Mouse (Mus musculus) liver, embryonic 11.5 days (tissue): ENCODE results near the gene Gtpbp4. TPM values are rescaled to one million over a fixed set of nuclear protein-coding genes. Genes with fewer than 3 reads are reported as not detected.

ENCODE experiments used
- ATAC-seq: fragments of 200-750 bp; cut with Nextera tagmentation; replicated peaks from 2 replicates; pipeline ENCODE4 v1.8.0; 2017; ENCODE audit warnings: moderate number of reproducible peaks, mild to moderate bottlenecking, moderate TSS enrichment, moderate library complexity; ENCODE audit not compliant: low FRiP score
- DNase-seq: peaks from one replicate; pipeline ENCODE4 v3.0.0-alpha.2; 2017; ENCODE audit warnings: low spot score
- H3K27ac ChIP-seq: fragments of 300-500 bp; sonication (generic); 2 replicates; pipeline ENCODE4 v1.5.1; 2014; ENCODE audit warnings: mild to moderate bottlenecking, low read depth, low read length, control low read depth
- H3K27me3 ChIP-seq: fragments of 300-500 bp; sonication (generic); replicated peaks from 2 replicates; pipeline ENCODE4 v1.6.1; 2014; ENCODE audit warnings: low read length, mixed read lengths; ENCODE audit not compliant: control insufficient read depth, insufficient read depth
- H3K36me3 ChIP-seq: fragments of 300-500 bp; sonication (generic); 2 replicates; pipeline ENCODE4 v1.6.1; 2014; ENCODE audit warnings: mild to moderate bottlenecking, low read length, moderate library complexity, mixed read lengths; ENCODE audit not compliant: control insufficient read depth, insufficient read depth
- H3K4me1 ChIP-seq: fragments of 300-500 bp; sonication (generic); replicated peaks from 2 replicates; pipeline ENCODE4 v1.6.1; 2014; ENCODE audit warnings: low read length, mixed read lengths; ENCODE audit not compliant: control insufficient read depth, insufficient read depth
- H3K4me2 ChIP-seq: fragments of 300-500 bp; sonication (generic); 2 replicates; pipeline ENCODE4 v1.6.1; 2014; ENCODE audit warnings: mild to moderate bottlenecking, control low read depth, moderate library complexity
- H3K4me3 ChIP-seq: fragments of 300-500 bp; sonication (generic); 2 replicates; pipeline ENCODE4 v1.5.1; 2014; ENCODE audit warnings: low read depth, low read length, control low read depth
- H3K9ac ChIP-seq: fragments of 300-500 bp; sonication (generic); 2 replicates; pipeline ENCODE4 v1.6.1; 2014; ENCODE audit warnings: low read depth, low read length, control low read depth
- H3K9me3 ChIP-seq: fragments of 300-500 bp; sonication (generic); 2 replicates; pipeline ENCODE4 v1.6.1; 2016; ENCODE audit warnings: low read length, inconsistent platforms, mixed read lengths; ENCODE audit not compliant: control insufficient read depth
- WGBS: fragments of 180-500 bp; shearing (Covaris S2); extraction: QIAGEN DNeasy Blood & Tissue Kit; methylation state at CpG from one replicate; pipeline ENCODE4 v1.1.7; 2014; 5-methylcytosine and 5-hydroxymethylcytosine counted together
- polyA plus RNA-seq: library from polyadenylated mRNA; unstranded; fragments of >200 nt; fragmentation: Nextera tagmentation; extraction: Ambion mirVana; gene quantifications from 2 replicates; pipeline ENCODE4 v1.2.1, GENCODE M21; 2014

Gene Gtpbp4
- 108 and 109 TPM in 2 replicates for polyA plus RNA-seq

- peak within 1 kb of the TSS; percentile 83 for H3K4me2 ChIP-seq
- under 1% methylated on average over 51 of the region's 51 CpGs for WGBS
- peaks cover 12% of the 10 kb centered on the region; the same call in 1 of the 2 replicates for H3K4me1 ChIP-seq
- no peaks in the 10 kb centered on the region for H3K27me3 ChIP-seq
- H3K27ac ChIP-seq: peak within 1 kb of the TSS; percentile 80
- DNase-seq (peak; percentile 93), ATAC-seq (peak; percentile 96)
- H3K36me3 ChIP-seq: peaks cover 4% of the 10 kb centered on the region; the same call in 1 of the 2 replicates
- no peaks in the 10 kb centered on the region for H3K9me3 ChIP-seq
- H3K4me3 ChIP-seq: peak within 1 kb of the TSS; percentile 87
- H3K9ac ChIP-seq: peak within 1 kb of the TSS; percentile 81
These were observed at the start of gene Gtpbp4 for GRCm38 (mm10) chr13:8995990-8996786. Gene Gtpbp4 (minus strand): TSS chr13:8996083.

- Histone ChIP-seq H3K9me3 (no peaks in the 10 kb centered on the region), H3K4me1 (no peaks in the 10 kb centered on the region), H3K4me3 (no peak overlapping the region), H3K4me2 (no peak overlapping the region), H3K27ac (no peak overlapping the region), H3K9ac (no peak overlapping the region), H3K27me3 (no peaks in the 10 kb centered on the region), H3K36me3 (no peaks in the 10 kb centered on the region)
- 92% methylated on average over 1 of the region's 1 CpGs for WGBS
- DNase-seq (no peak), ATAC-seq (no peak)
These were observed 48.8 kb upstream of the Gtpbp4 start for GRCm38 (mm10) chr13:9044731-9045130.

GRCm38 (mm10) chr13:9043289-9044049, 47.6 kb upstream of the Gtpbp4 start:
- H3K4me3 ChIP-seq: no peak overlapping the region
- no peaks in the 10 kb centered on the region for H3K9me3 ChIP-seq
- no peak for ATAC-seq
- no peak overlapping the region for H3K9ac ChIP-seq
- H3K36me3 ChIP-seq: no peaks in the 10 kb centered on the region
- H3K27me3 ChIP-seq: no peaks in the 10 kb centered on the region
- no peak for DNase-seq
- no peaks in the 10 kb centered on the region for H3K4me1 ChIP-seq
- 35% methylated on average over 3 of the region's 3 CpGs for WGBS
- no peak overlapping the region for H3K4me2 ChIP-seq
- no peak overlapping the region for H3K27ac ChIP-seq

GRCm38 (mm10) chr13:9040626-9041025, 44.7 kb upstream of the Gtpbp4 start:
- H3K27ac ChIP-seq: no peak overlapping the region
- H3K4me1 ChIP-seq: no peaks in the 10 kb centered on the region
- ATAC-seq (no peak), DNase-seq (no peak)
- H3K4me2 ChIP-seq: no peak overlapping the region
- H3K36me3 ChIP-seq: no peaks in the 10 kb centered on the region
- WGBS: no CpG with 5 or more reads among the region's 1 CpGs
- no peaks in the 10 kb centered on the region for H3K27me3 ChIP-seq
- H3K9ac ChIP-seq: no peak overlapping the region
- no peak overlapping the region for H3K4me3 ChIP-seq
- no peaks in the 10 kb centered on the region for H3K9me3 ChIP-seq

- WGBS: 79% methylated on average over 8 of the region's 8 CpGs
- no peak overlapping the region for H3K4me2 ChIP-seq
- no peak for ATAC-seq
These were observed 36.2 kb upstream of the Gtpbp4 start for GRCm38 (mm10) chr13:9031996-9032661.

DNA sequence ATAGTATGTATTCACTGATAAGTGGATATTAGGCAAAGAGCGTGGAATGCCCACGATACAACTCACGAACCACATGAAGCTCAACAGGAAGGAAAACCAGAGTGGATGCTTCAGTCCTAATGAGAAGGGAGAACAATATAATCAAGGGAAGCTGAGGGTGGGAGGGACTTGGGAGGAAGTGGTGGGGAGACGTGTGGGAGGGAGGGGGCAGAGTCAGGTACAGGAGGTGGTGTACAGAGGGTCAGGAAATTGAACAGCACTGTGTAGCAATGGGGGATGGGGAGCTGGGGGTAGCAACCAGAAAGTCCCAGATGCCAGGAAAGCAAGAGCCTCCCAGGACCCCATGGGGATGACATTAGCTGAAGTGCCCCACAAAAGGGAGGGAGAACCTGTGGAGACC, 34.5 kb upstream of the Gtpbp4 start:
- Histone ChIP-seq H3K36me3 (no peaks in the 10 kb centered on the region), H3K9me3 (no peaks in the 10 kb centered on the region), H3K4me2 (no peak overlapping the region), H3K27me3 (no peaks in the 10 kb centered on the region), H3K27ac (no peak overlapping the region), H3K9ac (no peak overlapping the region), H3K4me3 (no peak overlapping the region), H3K4me1 (peaks cover 5% of the 10 kb centered on the region; the same call in 1 of the 2 replicates)
- no peak for ATAC-seq
- DNase-seq: no peak
- 61% methylated on average over 4 of the region's 4 CpGs for WGBS

More at GRCm38 (mm10) chr13:9031996-9032661, 36.2 kb upstream of the Gtpbp4 start:
- Histone ChIP-seq H3K4me3 (no peak overlapping the region), H3K36me3 (no peaks in the 10 kb centered on the region), H3K27ac (no peak overlapping the region), H3K27me3 (no peaks in the 10 kb centered on the region), H3K9ac (no peak overlapping the region), H3K4me1 (no peaks in the 10 kb centered on the region), H3K9me3 (no peaks in the 10 kb centered on the region)
- DNase-seq: no peak

GRCm38 (mm10) chr13:9027251-9027650, 31.4 kb upstream of the Gtpbp4 start:
- peak; percentile 23; the same call in 1 of the 2 replicates for ATAC-seq
- Histone ChIP-seq H3K9ac (no peak overlapping the region), H3K9me3 (no peaks in the 10 kb centered on the region), H3K4me2 (no peak overlapping the region), H3K36me3 (no peaks in the 10 kb centered on the region), H3K27ac (no peak overlapping the region), H3K27me3 (no peaks in the 10 kb centered on the region), H3K4me1 (peaks cover 9% of the 10 kb centered on the region; the same call in 1 of the 2 replicates), H3K4me3 (no peak overlapping the region)
- WGBS: 29% methylated on average over 1 of the region's 1 CpGs
- no peak for DNase-seq

DNA sequence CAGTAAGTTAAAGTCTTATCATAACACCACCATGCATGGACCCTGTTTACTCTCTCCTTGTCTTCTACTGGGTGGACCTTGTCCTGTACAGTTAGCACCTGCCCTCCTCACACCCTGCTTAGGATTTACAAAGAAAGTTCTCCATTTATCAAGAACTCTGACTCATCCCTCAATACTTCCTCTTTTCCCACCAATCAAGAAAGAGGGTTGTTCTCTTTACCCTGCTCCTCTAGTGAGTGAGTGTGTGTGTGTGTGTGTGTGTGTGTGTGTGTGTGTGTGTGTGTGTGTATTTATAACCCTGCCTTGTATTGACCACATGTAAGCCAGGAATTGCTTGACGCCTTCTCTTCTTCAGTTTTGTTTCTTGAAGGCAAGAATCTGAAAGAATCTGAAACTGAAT, 26.7 kb upstream of the Gtpbp4 start:
- DNase-seq: no peak
- H3K4me3 ChIP-seq: no peak overlapping the region
- no peaks in the 10 kb centered on the region for H3K9me3 ChIP-seq
- H3K27me3 ChIP-seq: no peaks in the 10 kb centered on the region
- no peaks in the 10 kb centered on the region for H3K36me3 ChIP-seq
- H3K4me1 ChIP-seq: peaks cover 20% of the 10 kb centered on the region
- ATAC-seq: peak; percentile 50
- WGBS: 54% methylated on average over 1 of the region's 1 CpGs
- no peak overlapping the region for H3K4me2 ChIP-seq
- no peak overlapping the region for H3K27ac ChIP-seq
- no peak overlapping the region for H3K9ac ChIP-seq
